Mouse (Mus musculus): ENCODE data around the gene Gm49416.

GRCm38 (mm10) chr19:8936736-8937135 is 48.0 kb downstream of the Gm49416 start:
- TF ChIP-seq CTCF (IDR thresholded peaks at IDR 0.05; ENCODE audit: low read depth) (no peak), EP300 (IDR thresholded peaks at IDR 0.05; ENCODE audit: low read depth) (no peak)

Measured in liver, embryonic 14.5 days (tissue).